Mouse (Mus musculus) hindbrain, embryonic 15.5 days (tissue): ENCODE measurements at regions not wholly inside any gene's neighbourhood (a gene's known extent, or its start where the extent isn't known, plus 50 kb on each side); places are given as distances from the start of the nearest gene placed in this dataset.

Source experiments
- ATAC-seq: fragments of 200-750 bp; cut with Nextera tagmentation; 2 replicates; pipeline ENCODE4 v1.8.0; 2017; ENCODE audit warnings: low read depth, moderate number of reproducible peaks, moderate TSS enrichment; ENCODE audit not compliant: low FRiP score
- H3K27ac ChIP-seq: fragments of 300-500 bp; sonication (generic); replicated peaks from 2 replicates; pipeline ENCODE4 v1.5.1; 2015; ENCODE audit warnings: mild to moderate bottlenecking, inconsistent platforms
- H3K27me3 ChIP-seq: fragments of 300-500 bp; sonication (generic); 2 replicates; pipeline ENCODE4 v1.6.1; 2015; ENCODE audit warnings: control low read depth, inconsistent platforms
- H3K36me3 ChIP-seq: fragments of 300-500 bp; sonication (generic); 2 replicates; pipeline ENCODE4 v1.6.1; 2015; ENCODE audit warnings: control low read depth, inconsistent platforms
- H3K4me1 ChIP-seq: fragments of 300-500 bp; sonication (generic); replicated peaks from 2 replicates; pipeline ENCODE4 v1.6.1; 2015; ENCODE audit warnings: control low read depth, inconsistent platforms
- H3K4me2 ChIP-seq: fragments of 300-500 bp; sonication (generic); 2 replicates; pipeline ENCODE4 v1.6.1; 2015; ENCODE audit warnings: moderate library complexity, mild to moderate bottlenecking, inconsistent platforms
- H3K4me3 ChIP-seq: fragments of 300-500 bp; sonication (generic); 2 replicates; pipeline ENCODE4 v1.5.1; 2015; ENCODE audit warnings: mild to moderate bottlenecking, inconsistent platforms
- H3K9ac ChIP-seq: fragments of 300-500 bp; sonication (generic); 2 replicates; pipeline ENCODE4 v1.6.1; 2015; ENCODE audit warnings: inconsistent platforms
- H3K9me3 ChIP-seq: fragments of 300-500 bp; sonication (generic); 2 replicates; pipeline ENCODE4 v1.6.1; 2016; ENCODE audit warnings: control low read depth, inconsistent platforms
- WGBS: fragments of 180-500 bp; shearing (Covaris S2); methylation state at CpG from one replicate; pipeline ENCODE4 v1.1.7; 2015; 5-methylcytosine and 5-hydroxymethylcytosine counted together

DNA sequence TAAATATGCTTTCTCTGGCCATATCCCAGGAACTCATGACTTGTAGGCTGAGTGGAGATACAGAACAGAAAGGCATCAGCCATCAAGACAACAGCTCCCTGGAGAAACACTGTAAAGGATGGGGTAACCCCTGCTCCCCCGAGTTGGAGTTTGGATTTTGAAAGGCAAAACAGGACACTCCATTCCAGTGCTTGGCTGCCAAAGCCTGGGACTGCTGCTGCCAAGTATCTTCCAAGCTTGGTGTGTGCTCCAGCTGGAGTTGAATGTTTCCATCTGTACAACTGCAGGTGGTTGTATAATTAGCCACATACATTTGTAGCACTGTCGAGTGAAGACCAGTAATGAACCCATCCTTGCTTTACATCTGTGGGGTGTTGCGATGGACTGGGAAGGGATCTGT, 62.1 kb downstream of the 4933412E24Rik start:
- Histone ChIP-seq H3K4me3 (no peak overlapping the region), H3K9me3 (no peaks in the 10 kb centered on the region), H3K9ac (no peak overlapping the region), H3K36me3 (no peaks in the 10 kb centered on the region), H3K4me2 (no peak overlapping the region), H3K4me1 (no peaks in the 10 kb centered on the region), H3K27ac (no peak overlapping the region), H3K27me3 (no peaks in the 10 kb centered on the region)
- no peak for ATAC-seq
- 68% methylated on average over 3 of the region's 3 CpGs for WGBS

DNA sequence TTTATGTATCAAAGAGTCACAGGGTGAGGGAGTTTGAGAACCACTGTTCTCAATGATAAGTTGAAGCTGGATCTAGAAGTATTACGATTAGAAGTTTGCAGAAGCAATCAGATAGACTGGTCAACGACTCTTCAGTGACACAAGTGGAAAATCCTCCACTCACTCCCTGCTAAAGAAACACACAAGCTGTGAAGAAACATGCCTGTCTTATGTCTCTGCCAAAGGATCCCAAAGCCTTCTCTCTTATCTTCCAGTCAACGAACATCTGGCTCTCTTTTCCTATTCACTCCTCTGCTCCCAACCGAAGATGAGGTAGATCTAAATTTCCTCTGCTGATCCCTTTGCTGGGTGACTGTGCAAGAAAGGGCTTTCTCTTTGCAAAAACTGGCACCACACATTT, 62.6 kb downstream of the 4933412E24Rik start:
- Histone ChIP-seq H3K4me2 (no peak overlapping the region), H3K27ac (no peak overlapping the region), H3K4me3 (no peak overlapping the region), H3K4me1 (no peaks in the 10 kb centered on the region), H3K9me3 (no peaks in the 10 kb centered on the region), H3K27me3 (no peaks in the 10 kb centered on the region), H3K36me3 (no peaks in the 10 kb centered on the region), H3K9ac (no peak overlapping the region)
- 85% methylated on average over 4 of the region's 4 CpGs for WGBS
- ATAC-seq: no peak

DNA sequence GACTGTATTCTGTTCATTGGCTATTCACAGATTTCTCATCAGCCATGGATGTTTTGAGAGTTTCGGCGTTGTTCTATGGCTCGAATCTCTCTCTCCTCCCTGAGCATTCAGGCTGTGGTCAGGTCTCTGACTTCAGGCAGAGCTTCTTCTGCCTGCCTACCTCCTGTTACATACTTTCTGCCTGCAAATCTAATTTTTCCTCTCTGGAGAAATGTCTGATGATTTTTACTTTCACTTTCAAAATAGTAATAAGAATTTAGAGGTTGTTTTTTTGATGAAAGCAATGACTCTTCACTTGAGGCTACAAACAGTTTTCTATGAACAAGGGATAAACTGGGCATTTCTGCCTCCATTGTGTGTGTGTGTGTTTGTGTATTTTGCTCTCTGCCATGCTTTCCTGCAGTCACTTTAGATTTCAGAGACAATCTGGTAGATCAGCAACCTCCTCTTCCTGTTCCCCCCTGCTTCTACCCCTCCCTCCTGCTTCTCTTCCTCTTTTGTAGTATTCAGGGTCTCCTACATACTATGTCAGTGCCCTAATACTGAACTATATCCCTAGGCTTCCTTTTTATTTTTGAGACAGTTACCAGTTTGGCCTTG, 65.7 kb downstream of the 4933412E24Rik start:
- Histone ChIP-seq H3K9ac (no peak overlapping the region), H3K36me3 (no peaks in the 10 kb centered on the region), H3K9me3 (no peaks in the 10 kb centered on the region), H3K27ac (no peak overlapping the region), H3K27me3 (no peaks in the 10 kb centered on the region), H3K4me3 (no peak overlapping the region), H3K4me1 (no peaks in the 10 kb centered on the region), H3K4me2 (no peak overlapping the region)
- 82% methylated on average over 3 of the region's 3 CpGs for WGBS
- ATAC-seq: no peak

DNA sequence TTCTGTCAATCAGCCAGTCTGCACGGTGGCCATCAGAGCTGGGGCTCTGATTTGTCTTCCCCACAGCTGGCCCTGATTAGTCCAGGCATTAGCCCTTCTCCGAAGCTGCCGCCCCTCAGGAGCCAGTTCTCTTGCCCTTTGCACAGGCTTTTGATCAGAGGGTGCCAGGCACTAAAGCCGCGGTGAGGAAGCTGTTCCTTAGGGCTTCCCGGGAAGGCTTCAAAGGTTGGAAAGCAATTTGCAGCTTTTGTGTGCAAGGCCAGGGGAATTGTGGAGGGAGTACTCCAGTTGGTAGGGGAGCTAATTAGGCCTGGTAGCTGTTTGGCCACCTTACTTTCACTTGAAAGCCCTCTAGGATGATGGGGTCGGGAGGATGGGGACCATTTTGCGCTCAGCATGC, 71.2 kb downstream of the 4933412E24Rik start:
- no peaks in the 10 kb centered on the region for H3K36me3 ChIP-seq
- no peaks in the 10 kb centered on the region for H3K27me3 ChIP-seq
- no peak overlapping the region for H3K4me2 ChIP-seq
- no peaks in the 10 kb centered on the region for H3K9me3 ChIP-seq
- 11% methylated on average over 8 of the region's 8 CpGs for WGBS
- no peaks in the 10 kb centered on the region for H3K4me1 ChIP-seq
- no peak overlapping the region for H3K9ac ChIP-seq
- H3K27ac ChIP-seq: no peak overlapping the region
- ATAC-seq: no peak
- H3K4me3 ChIP-seq: no peak overlapping the region

DNA sequence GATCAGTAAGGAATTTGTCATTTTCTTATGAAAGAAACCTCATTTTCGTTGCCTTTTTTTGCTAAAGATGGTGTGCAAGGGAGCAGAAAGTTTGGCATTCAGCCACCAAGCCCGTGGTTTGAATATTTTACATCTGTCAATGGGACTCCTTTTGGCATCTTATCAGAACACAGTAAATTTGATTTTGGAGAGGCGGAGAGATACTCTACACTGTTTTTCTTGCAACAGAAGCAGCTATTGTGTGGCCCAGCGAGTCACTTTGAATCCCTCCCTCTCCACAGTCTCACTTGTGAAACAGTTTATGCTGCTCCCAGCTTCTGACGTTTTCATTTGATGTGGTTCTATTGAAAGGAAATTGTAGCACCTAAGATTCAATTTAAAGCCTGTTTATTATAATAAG, 79.9 kb downstream of the 4933412E24Rik start:
- 25% methylated on average over 5 of the region's 5 CpGs for WGBS
- no peak overlapping the region for H3K4me3 ChIP-seq
- no peaks in the 10 kb centered on the region for H3K27me3 ChIP-seq
- H3K4me1 ChIP-seq: peaks cover 11% of the 10 kb centered on the region; the same call in 1 of the 2 replicates
- no peak overlapping the region for H3K4me2 ChIP-seq
- H3K9ac ChIP-seq: no peak overlapping the region
- no peak for ATAC-seq
- H3K36me3 ChIP-seq: no peaks in the 10 kb centered on the region
- no peaks in the 10 kb centered on the region for H3K9me3 ChIP-seq
- no peak overlapping the region for H3K27ac ChIP-seq

DNA sequence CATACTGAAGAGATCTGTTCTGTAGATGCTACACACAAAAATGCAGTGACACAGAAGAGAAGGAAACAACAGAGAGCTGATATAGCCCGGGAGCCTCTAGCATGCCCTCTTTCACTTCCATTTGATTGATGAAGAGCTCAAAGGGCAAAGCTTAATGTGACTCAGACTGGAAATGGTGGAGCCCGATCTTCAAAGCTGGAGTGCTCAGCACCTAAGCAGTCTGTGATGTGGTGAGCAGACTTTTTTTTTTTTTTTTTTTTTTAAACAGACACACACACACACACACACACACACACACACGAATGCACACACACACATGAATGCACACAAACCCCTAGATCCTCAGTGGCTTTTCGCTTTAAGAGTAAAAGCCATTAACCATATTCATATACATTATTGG, 102.6 kb downstream of the 4933412E24Rik start:
- H3K9me3 ChIP-seq: no peaks in the 10 kb centered on the region
- no peak overlapping the region for H3K4me3 ChIP-seq
- H3K4me2 ChIP-seq: no peak overlapping the region
- no peak for ATAC-seq
- H3K36me3 ChIP-seq: no peaks in the 10 kb centered on the region
- no peaks in the 10 kb centered on the region for H3K4me1 ChIP-seq
- no peak overlapping the region for H3K27ac ChIP-seq
- WGBS: 72% methylated on average over 4 of the region's 4 CpGs
- no peak overlapping the region for H3K9ac ChIP-seq
- H3K27me3 ChIP-seq: no peaks in the 10 kb centered on the region

DNA sequence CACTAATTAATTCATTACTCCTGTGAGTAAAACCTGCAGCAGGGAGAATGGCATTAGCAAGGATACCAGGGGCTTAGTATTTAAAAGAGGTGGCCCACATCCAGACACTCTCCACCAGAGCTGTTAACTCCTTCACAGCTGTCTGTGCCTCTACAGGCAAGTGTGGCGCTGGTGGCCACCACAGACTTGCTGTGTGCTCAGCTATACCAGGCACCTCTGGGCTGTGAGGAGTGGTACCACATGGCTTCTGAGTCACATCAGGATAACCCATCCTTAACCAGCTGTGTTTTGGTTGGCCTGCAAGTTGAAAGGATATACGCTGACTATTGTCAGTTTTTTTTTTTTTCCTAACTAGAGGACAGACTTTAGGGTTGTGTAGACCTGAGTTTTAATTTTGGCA, 108.1 kb downstream of the 4933412E24Rik start:
- Histone ChIP-seq H3K27me3 (no peaks in the 10 kb centered on the region), H3K4me3 (no peak overlapping the region), H3K27ac (no peak overlapping the region), H3K4me2 (no peak overlapping the region), H3K4me1 (no peaks in the 10 kb centered on the region), H3K9ac (no peak overlapping the region), H3K9me3 (no peaks in the 10 kb centered on the region), H3K36me3 (no peaks in the 10 kb centered on the region)
- no peak for ATAC-seq
- 84% methylated on average over 2 of the region's 2 CpGs for WGBS

DNA sequence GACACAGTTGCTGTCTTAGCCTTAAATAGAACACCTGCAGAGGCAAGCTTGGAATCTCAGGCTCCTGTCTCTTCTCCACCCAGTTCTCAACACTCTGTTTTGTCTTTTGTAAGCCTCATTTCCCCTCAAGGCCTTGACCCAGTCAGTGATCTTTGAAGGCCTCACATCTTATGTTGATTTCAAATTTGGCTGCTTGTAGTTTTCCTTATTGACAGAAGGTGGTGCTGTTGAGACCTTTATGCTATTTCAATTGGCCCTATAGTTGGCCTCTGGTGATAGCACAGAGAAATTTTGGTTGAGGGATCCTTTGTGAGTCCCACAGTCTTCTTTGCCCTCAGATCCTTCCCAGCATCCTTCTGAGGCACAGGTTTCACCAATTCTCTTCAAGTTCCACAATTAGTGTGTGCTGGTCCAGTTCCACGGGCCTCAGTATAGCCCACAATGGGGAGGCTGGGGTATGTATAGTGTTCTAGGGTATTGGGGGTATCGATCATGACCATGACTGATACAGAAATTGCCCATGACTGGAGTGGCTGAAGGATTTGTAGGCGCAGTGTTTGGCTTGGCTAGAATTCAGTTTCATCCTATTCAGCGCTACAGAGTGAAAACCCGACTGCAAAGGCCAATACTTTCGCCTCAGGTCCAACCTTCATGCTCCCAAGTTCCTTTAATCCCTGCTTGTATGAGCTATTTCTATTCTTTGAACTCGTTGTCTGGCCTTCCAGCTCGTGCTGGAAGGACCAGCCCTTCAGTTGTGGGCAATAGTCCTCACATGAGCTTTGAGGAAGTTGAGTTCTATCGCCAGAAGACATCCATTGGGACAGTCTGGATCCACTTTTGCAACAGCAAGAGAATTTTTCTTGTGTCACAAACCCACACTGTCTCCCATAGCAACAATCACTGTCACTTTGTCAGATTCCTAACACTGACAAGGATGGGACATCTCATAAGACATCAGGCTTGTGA, 110.3 kb downstream of the 4933412E24Rik start:
- H3K27ac ChIP-seq: no peak overlapping the region
- ATAC-seq: no peak; the same call in 1 of the 2 replicates
- H3K36me3 ChIP-seq: no peaks in the 10 kb centered on the region
- H3K9me3 ChIP-seq: no peaks in the 10 kb centered on the region
- no peaks in the 10 kb centered on the region for H3K4me1 ChIP-seq
- 83% methylated on average over 9 of the region's 9 CpGs for WGBS
- H3K9ac ChIP-seq: no peak overlapping the region
- no peak overlapping the region for H3K4me3 ChIP-seq
- H3K4me2 ChIP-seq: no peak overlapping the region
- no peaks in the 10 kb centered on the region for H3K27me3 ChIP-seq

DNA sequence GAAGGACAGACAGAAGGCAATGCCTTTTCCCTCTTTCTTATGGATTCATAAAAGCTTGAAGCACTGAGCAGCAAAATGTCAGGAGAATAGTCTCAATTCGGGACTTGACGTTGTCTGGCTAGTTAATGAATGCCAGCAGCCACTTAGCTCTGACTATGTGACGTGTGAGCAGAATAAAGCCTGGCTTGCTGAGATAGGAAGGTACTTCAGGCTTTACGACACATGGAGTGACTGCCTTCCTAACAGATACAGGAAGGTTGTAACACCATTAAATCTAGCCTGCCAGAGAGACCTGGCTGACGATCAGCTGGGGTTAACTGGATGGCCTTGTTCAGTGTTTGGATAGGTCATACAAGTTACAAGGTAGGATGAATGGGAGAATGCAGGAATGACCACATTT, 111.7 kb downstream of the 4933412E24Rik start:
- Histone ChIP-seq H3K27me3 (no peaks in the 10 kb centered on the region), H3K9me3 (no peaks in the 10 kb centered on the region), H3K9ac (no peak overlapping the region), H3K27ac (no peak overlapping the region), H3K4me1 (no peaks in the 10 kb centered on the region), H3K36me3 (no peaks in the 10 kb centered on the region), H3K4me3 (no peak overlapping the region), H3K4me2 (no peak overlapping the region)
- no peak for ATAC-seq
- 63% methylated on average over 5 of the region's 5 CpGs for WGBS

DNA sequence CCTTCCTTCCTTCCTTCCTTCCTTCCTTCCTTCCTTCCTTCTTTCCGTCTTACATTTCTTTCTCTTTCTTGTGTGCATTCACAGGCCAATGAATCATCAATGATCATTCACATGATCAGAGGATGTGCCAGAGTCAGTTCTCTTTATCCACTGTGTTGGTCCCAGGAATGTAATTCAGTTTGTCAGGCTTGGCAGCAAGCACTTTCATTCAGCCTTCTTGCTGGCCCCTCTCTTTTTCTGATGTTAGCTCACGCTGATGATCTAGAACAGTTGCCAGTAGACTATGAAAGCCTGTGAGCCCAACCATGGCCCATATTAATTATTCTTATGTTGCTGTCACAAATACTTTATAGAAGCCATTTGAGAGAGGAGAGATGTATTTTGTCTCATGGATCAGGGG, 127.4 kb downstream of the 4933412E24Rik start:
- no peaks in the 10 kb centered on the region for H3K36me3 ChIP-seq
- 81% methylated on average over 2 of the region's 2 CpGs for WGBS
- no peaks in the 10 kb centered on the region for H3K9me3 ChIP-seq
- H3K4me1 ChIP-seq: 0 out of 2 replicates have a peak, but pooled peaks cover 4% of the 10 kb centered on the region
- no peak overlapping the region for H3K4me3 ChIP-seq
- H3K9ac ChIP-seq: no peak overlapping the region
- H3K27ac ChIP-seq: no peak overlapping the region
- H3K27me3 ChIP-seq: no peaks in the 10 kb centered on the region
- no peak overlapping the region for H3K4me2 ChIP-seq
- ATAC-seq: no peak

DNA sequence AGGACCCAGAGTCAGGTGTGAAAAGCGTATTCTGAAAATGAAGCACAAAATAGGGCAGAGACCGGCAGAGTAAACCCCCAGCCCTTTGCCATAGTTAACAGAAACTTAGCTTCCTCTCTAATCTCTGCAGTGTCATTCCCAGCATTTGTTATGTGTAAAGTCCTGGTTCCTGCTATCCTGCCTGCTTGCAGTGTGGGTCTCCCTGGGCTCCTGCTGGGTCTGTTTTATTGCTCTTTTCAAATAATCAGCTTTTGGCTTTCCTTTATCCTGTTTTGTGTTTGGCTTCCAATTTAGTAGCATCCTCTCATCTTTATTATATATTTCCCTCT, 128.3 kb downstream of the 4933412E24Rik start:
- no peak for ATAC-seq
- H3K9ac ChIP-seq: no peak overlapping the region
- WGBS: 45% methylated on average over 2 of the region's 2 CpGs

DNA sequence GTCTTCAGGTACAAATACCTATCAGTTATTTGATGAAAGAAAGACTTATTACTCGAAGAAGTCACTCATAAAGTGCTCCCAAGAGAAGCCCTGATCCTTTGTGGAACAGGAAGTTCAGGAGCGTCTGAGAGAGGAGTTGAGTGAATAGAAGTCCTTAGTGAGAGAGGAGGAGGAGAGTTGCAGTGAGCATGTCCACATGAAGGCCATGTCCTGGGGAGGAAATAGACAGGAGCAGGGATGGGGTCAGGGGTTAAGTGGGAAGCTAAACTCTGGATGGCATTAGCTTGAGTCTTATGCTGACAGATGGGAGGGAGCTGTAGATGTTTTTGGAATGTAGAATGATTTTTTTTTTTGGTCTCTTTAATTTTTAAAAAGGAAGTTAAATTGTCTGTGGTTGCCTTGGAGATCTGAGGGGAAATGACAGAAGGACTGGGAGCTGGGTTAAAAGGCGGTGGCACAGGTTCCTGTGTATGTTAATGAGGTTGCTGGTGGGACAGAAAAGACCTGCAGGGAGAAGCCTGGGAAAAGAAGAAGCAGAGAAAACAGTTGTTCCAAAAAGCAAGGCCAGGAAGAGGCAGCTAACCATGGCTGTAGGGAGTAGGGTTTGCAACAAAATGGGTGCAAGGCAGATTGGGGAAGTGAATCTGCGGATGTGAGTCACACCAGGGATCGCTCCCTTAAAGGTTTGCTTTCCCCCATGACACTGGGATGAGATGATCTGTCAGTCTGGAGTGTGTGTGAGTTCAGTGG, 128.9 kb downstream of the 4933412E24Rik start:
- H3K4me2 ChIP-seq: no peak overlapping the region
- 48% methylated on average over 5 of the region's 5 CpGs for WGBS
- no peak overlapping the region for H3K27ac ChIP-seq
- no peaks in the 10 kb centered on the region for H3K27me3 ChIP-seq
- H3K9me3 ChIP-seq: no peaks in the 10 kb centered on the region
- no peak overlapping the region for H3K9ac ChIP-seq
- H3K36me3 ChIP-seq: no peaks in the 10 kb centered on the region
- no peak overlapping the region for H3K4me3 ChIP-seq
- no peak for ATAC-seq
- 0 out of 2 replicates have a peak, but pooled peaks cover 4% of the 10 kb centered on the region for H3K4me1 ChIP-seq

More for the DNA sequence above, 128.3 kb downstream of the 4933412E24Rik start:
- Histone ChIP-seq H3K9me3 (no peaks in the 10 kb centered on the region), H3K27ac (no peak overlapping the region), H3K4me3 (no peak overlapping the region), H3K36me3 (no peaks in the 10 kb centered on the region), H3K4me2 (no peak overlapping the region), H3K4me1 (0 out of 2 replicates have a peak, but pooled peaks cover 4% of the 10 kb centered on the region), H3K27me3 (no peaks in the 10 kb centered on the region)
